Mouse (Mus musculus) G1E (cell line): ENCODE results near the gene Perm1. TPM values are rescaled to one million over a fixed set of nuclear protein-coding genes. Genes with fewer than 3 reads are reported as not detected.

Experiments
- ATAC-seq: 2 replicates; pipeline ENCODE4 v1.8.0; 2016; ENCODE audit warnings: mild to moderate bottlenecking; ENCODE audit not compliant: insufficient number of reproducible peaks, poor library complexity, low FRiP score, severe bottlenecking; ENCODE audit errors: extremely low read depth
- DNase-seq: peaks from one replicate; pipeline ENCODE4 v3.0.0; 2012; ENCODE audit warnings: low spot score
- H3K27me3 ChIP-seq: 2 replicates; pipeline ENCODE4 v1.6.1; 2012; ENCODE audit warnings: mild to moderate bottlenecking, low read length, inconsistent platforms; ENCODE audit not compliant: insufficient read depth
- H3K36me3 ChIP-seq: replicated peaks from 2 replicates; pipeline ENCODE3; 2012; ENCODE audit warnings: mild to moderate bottlenecking, inconsistent platforms
- H3K4me1 ChIP-seq: 2 replicates; pipeline ENCODE4 v1.6.1; 2012; ENCODE audit warnings: low read depth, low read length, inconsistent platforms, mixed read lengths; ENCODE audit not compliant: insufficient read depth
- H3K4me3 ChIP-seq: 2 replicates; pipeline ENCODE4 v1.5.1; 2012; ENCODE audit warnings: low read depth, mild to moderate bottlenecking, inconsistent platforms, low read length, moderate library complexity, mixed read lengths
- H3K9me3 ChIP-seq: replicated peaks from 2 replicates; pipeline ENCODE4 v1.6.1; 2012; ENCODE audit warnings: inconsistent platforms
- CTCF ChIP-seq: IDR thresholded peaks from 2 replicates; pipeline ENCODE4 v1.5.1; 2012; ENCODE audit warnings: low read depth, low read length, inconsistent platforms, mixed read lengths
- GATA1 ChIP-seq: IDR thresholded peaks from 2 replicates; pipeline ENCODE4 v1.6.1; 2012; ENCODE audit warnings: borderline replicate concordance, low read length, inconsistent platforms, mixed read lengths
- GATA2 ChIP-seq: IDR thresholded peaks from 2 replicates; pipeline ENCODE4 v1.6.1; 2012; ENCODE audit warnings: low read depth, low read length, inconsistent platforms, borderline replicate concordance
- POLR2AphosphoS5 ChIP-seq: IDR thresholded peaks from 2 replicates; pipeline ENCODE4 v1.6.1; 2012; ENCODE audit warnings: low read depth, low read length, inconsistent platforms; ENCODE audit not compliant: insufficient replicate concordance
- TAL1 ChIP-seq: conservative IDR thresholded peaks from 2 replicates; pipeline ENCODE4 v1.6.1; 2012; ENCODE audit warnings: low read depth, low read length, inconsistent platforms, mixed read lengths
- polyA plus RNA-seq: library from polyadenylated mRNA; stranded (reverse); fragments of >175 nt; gene quantifications from 2 replicates; pipeline ENCODE4 v1.2.3, GENCODE M21; 2012
- total RNA-seq, 2 experiments: library from RNA; stranded (forward) in 1 of 2; stranded (reverse) in 1 of 2; fragments of 200-1000 nt in 1 of 2; fragments of >200 nt in 1 of 2; fragmentation: Nextera tagmentation in 1 of 2; gene quantifications; 2 replicates each; pipeline ENCODE4 v1.2.3; 2014 to 2017

Gene Perm1
- total and polyA plus RNA-seq, 3 experiments, result 0.05 TPM; not detected in 2

GRCm38 (mm10) chr4:156236651-156237447, 21.2 kb downstream of the Perm1 start:
- DNase-seq (peak; percentile 28), ATAC-seq (no peak)
- Histone ChIP-seq H3K36me3 (peaks cover 69% of the 10 kb centered on the region), H3K27me3 (no peaks in the 10 kb centered on the region), H3K4me3 (peak overlapping the region; percentile 76), H3K4me1 (peaks cover 58% of the 10 kb centered on the region), H3K9me3 (no peaks in the 10 kb centered on the region)
- TF ChIP-seq POLR2AphosphoS5 (no peak), TAL1 (no peak), GATA1 (no peak), GATA2 (no peak), CTCF (no peak)

GRCm38 (mm10) chr4:156249567-156249966, 33.9 kb downstream of the Perm1 start:
- H3K4me3 ChIP-seq, result no peak overlapping the region
- peaks cover 66% of the 10 kb centered on the region for H3K36me3 ChIP-seq
- peaks cover 4% of the 10 kb centered on the region for H3K9me3 ChIP-seq
- DNase-seq (no peak), ATAC-seq (no peak)
- no peaks in the 10 kb centered on the region for H3K27me3 ChIP-seq
- peaks cover 50% of the 10 kb centered on the region for H3K4me1 ChIP-seq
- TF ChIP-seq TAL1 (no peak), GATA1 (no peak), CTCF (no peak), POLR2AphosphoS5 (no peak), GATA2 (no peak)

DNA sequence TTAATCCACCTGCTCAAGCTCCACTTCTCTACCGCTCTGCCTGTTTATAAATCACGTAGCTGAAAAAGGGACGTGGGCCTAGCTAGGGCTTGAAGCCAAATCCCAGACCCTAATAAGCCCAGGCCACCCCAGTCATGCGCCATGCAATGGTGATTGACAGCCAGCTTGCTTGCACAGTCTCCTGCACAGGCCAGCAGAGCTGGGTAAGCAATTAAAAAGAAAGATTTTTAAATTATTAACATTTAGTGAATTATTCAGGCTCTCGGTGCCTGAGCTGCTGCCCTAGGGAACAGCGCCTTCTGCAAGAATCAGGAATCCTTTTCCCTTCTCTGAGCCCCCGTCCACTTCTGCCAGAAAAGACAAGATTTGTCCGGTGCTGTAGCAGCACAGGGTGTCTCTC, 35.4 kb downstream of the Perm1 start:
- ATAC-seq, result no peak
- Histone ChIP-seq H3K9me3 (peaks cover 11% of the 10 kb centered on the region), H3K27me3 (no peaks in the 10 kb centered on the region), H3K4me3 (no peak overlapping the region), H3K36me3 (peaks cover 51% of the 10 kb centered on the region), H3K4me1 (peaks cover 41% of the 10 kb centered on the region)
- no peak for DNase-seq
- no peak for TF ChIP-seq CTCF
- no peak for TF ChIP-seq GATA1
- no peak for TF ChIP-seq POLR2AphosphoS5
- no peak for TF ChIP-seq TAL1
- no peak for TF ChIP-seq GATA2

DNA sequence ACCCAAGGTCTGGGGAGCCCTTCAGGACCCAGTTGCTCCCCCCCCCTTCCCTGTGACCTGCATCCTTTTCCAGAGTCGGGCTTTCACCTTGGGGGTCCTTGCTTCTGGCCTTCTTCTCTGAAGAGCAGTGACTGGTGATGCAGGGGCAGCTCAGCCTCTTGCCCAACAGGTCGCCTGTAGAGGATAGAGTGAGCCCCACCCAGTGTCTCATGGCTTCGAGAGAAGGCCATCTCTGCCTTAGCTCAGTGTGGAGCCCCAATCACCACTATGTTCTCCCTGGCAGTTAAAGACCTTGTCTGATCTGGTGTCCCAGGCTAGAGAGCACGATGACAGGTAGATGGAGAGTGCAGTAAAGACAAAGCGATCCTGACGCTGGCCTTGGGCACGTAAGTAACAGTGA, 36.5 kb downstream of the Perm1 start:
- DNase-seq (no peak), ATAC-seq (no peak)
- Histone ChIP-seq H3K4me3 (no peak overlapping the region; the same call in 1 of the 2 replicates), H3K36me3 (peaks cover 41% of the 10 kb centered on the region), H3K4me1 (peaks cover 38% of the 10 kb centered on the region), H3K9me3 (peaks cover 11% of the 10 kb centered on the region), H3K27me3 (no peaks in the 10 kb centered on the region)
- TF ChIP-seq GATA1 (no peak), TAL1 (no peak), GATA2 (no peak), CTCF (no peak), POLR2AphosphoS5 (no peak)

- H3K4me1 ChIP-seq, result peaks cover 38% of the 10 kb centered on the region
- ATAC-seq, result no peak
- H3K36me3 ChIP-seq, result peaks cover 36% of the 10 kb centered on the region
- no peak overlapping the region; the same call in 1 of the 2 replicates for H3K4me3 ChIP-seq
- DNase-seq, result no peak
- TF ChIP-seq CTCF (no peak), POLR2AphosphoS5 (no peak), TAL1 (no peak), GATA2 (no peak), GATA1 (no peak)
- H3K27me3 ChIP-seq, result no peaks in the 10 kb centered on the region
- peaks cover 11% of the 10 kb centered on the region for H3K9me3 ChIP-seq
These were observed 37.0 kb downstream of the Perm1 start for GRCm38 (mm10) chr4:156252619-156253018.

DNA sequence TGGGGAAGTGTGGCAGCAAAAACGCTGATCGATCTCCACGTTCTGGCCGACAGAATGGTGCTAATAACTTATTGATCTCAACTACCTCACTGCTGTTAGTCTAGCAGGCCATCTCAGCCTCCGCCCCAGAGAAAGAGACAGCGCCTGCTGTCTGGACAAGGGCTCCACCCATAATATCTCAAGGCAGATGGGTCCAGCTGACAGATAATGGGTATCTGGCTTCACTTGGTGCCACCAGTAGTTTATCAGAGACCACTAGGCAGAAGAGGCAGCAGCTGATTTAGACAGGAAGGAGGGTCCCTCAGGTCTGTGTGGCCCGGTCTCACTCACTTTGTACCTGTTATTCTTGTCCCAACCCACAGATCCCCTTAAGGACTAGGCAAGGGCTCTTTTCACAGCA, 37.4 kb downstream of the Perm1 start:
- peak; percentile 83 for ATAC-seq

More for the DNA sequence above, 37.4 kb downstream of the Perm1 start:
- H3K9me3 ChIP-seq, result peaks cover 11% of the 10 kb centered on the region
- no peaks in the 10 kb centered on the region for H3K27me3 ChIP-seq
- no peak overlapping the region; the same call in 1 of the 2 replicates for H3K4me3 ChIP-seq
- DNase-seq, result peak; percentile 70
- peaks cover 38% of the 10 kb centered on the region for H3K4me1 ChIP-seq
- no peak for TF ChIP-seq CTCF
- no peak for TF ChIP-seq GATA2
- 0 out of 2 replicates have a peak, but pooled peaks have one; percentile 34 for TF ChIP-seq TAL1
- peaks cover 32% of the 10 kb centered on the region for H3K36me3 ChIP-seq
